Mouse (Mus musculus): ENCODE data around the gene Sult5a1.

Sult5a1 gene

DNA sequence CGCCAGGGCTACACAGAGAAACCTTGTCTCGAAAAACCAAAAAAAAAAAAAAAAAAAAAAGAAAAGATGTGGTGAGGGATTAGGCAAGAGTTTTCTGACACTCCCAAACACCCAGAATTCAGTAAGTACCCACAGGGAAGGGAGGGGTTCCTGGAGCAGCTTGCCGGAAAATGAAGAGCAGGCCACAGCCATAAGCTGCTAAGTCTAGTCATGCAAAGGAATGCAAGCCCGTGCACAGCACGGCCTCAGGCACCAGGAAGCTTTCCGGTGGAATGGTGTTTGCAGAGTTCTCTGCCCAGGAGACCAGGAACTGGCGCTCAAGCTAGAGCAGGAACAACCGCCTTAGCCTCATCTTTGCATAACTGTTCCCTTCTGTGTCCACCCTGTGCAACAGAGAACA, 57.8 kb downstream of the Sult5a1 start:
- DNase-seq, result no peak

DNA sequence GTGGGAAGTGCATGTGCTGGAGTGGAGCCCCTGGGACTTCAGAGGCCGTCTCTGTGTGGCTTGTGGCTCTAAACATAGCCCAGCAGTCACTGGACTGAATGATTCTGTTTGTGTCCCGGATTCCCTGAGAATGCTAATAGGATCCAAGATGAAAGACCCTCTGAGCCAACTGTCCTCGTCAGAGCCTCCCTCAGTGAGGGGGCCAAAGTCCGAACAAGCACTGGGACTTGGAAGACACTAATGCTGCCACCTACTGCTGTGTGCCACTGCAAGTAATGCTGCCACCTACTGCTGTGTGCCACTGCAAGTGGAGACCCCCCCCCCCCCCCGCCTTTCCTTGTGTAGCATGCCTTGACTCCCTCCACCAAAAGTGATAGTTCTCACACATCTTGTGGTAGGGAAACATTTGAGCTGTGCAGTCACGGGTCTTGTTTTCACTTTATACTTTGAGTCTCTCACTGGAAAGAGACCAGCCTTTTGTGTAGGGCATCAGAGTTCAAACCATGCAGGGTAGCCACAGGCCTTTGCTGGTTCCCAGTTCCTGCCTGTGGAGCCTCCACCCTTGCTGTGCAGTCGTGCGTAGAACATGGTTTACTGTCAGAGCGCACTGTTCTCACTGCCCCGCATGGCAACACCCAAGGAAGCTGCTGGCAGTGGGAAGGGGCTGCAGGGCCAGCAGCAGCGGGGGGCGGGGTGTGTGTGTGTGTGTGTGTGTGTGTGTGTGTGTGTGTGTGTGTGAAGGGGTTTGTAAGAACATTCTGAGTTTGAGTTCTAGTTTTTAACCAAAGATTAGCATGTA, 60.1 kb downstream of the Sult5a1 start:
- DNase-seq, result peak in 1 of 2 experiments; percentile 32

DNA sequence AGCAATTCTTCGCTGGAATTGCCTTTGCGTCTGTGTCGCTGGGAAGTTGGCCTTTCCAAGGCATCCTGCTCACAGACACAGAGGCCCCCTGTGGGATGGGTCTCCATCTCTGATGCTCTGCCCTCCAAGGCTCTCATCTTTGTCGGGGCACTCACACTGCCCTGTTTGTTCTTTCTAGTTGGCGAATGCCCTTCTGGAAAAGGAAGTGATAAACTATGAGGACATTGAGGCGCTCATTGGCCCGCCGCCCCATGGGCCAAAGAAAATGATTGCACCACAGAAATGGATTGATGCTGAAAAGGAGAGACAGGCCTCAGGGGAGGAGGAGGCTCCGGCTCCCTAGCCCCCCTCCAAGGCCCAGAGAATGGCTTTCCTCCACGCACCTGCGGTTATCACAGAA, 60.9 kb downstream of the Sult5a1 start:
- DNase-seq, result no peak
